Mouse (Mus musculus): ENCODE results near the gene Slc22a1. TPM values are rescaled to one million over a fixed set of nuclear protein-coding genes. Genes with fewer than 3 reads are reported as not detected.

Slc22a1 gene
- polyA plus RNA-seq, 1 experiment = 46.4 TPM

DNA sequence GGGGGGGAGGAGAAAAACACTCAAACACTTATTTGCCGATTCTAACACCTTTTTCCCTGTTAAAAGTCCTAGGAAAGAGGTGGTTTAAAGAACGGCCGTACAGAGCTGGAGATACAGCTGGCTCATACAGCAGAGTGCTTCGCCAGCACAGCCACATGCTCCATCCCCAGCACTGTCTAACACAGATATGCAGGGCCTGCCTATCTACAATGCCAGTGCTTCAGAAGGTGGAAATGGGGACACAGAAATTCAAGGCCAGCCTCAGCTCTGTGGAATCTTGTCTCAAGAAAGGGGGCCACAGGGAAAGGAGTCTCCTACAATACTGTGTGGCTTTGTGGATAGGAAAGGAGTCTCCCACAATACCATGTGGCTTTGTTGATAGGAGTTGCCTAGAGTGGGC, 41.8 kb upstream of the Slc22a1 start:
- WGBS = 87% methylated on average over 4 of the region's 4 CpGs
- H3K27ac ChIP-seq (ENCODE audit: insufficient read depth, low read depth, low read length) = no peak overlapping the region
- H3K36me3 ChIP-seq (ENCODE audit: control insufficient read depth, insufficient read depth, low read length) = no peaks in the 10 kb centered on the region; the same call in 1 of the 2 replicates
- no peak overlapping the region for H3K4me3 ChIP-seq (ENCODE audit: low read depth, low read length)
- TF ChIP-seq POLR2A (IDR thresholded peaks at IDR 0.05; ENCODE audit: low read depth, low read length) = no peak
- TF ChIP-seq CTCF (IDR thresholded peaks at IDR 0.05; ENCODE audit: extremely low read depth, insufficient read length, insufficient replicate concordance, low read depth, low read length) = no peak
- H3K27me3 ChIP-seq (ENCODE audit: control insufficient read depth, insufficient read depth, low read length) = no peaks in the 10 kb centered on the region
- H3K4me1 ChIP-seq (ENCODE audit: control insufficient read depth, insufficient read depth, insufficient read length, low read length) = peaks cover 8% of the 10 kb centered on the region; the same call in 1 of the 2 replicates

DNA sequence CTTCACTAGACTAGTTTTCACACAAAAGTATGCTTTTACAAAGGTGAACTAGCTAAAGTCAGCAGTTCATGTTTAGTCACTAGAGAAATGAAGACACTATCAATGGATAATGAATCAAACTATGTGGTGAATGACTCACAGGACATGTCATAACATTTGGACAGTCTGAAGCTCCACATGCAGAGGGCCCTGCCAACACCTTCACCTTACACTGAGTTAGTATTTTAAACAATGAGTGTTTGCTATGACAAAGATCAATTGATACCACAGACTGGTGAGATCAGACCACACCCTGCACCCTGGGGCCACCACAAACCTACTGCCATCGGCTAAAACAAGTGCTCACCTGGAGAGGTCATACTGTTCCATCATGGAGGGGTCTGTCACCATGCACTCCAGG, 39.4 kb upstream of the Slc22a1 start:
- Histone ChIP-seq H3K36me3 (ENCODE audit: control insufficient read depth, insufficient read depth, low read length) (peaks cover 1% of the 10 kb centered on the region; the same call in 1 of the 2 replicates), H3K4me1 (ENCODE audit: control insufficient read depth, insufficient read depth, insufficient read length, low read length) (peaks cover 3% of the 10 kb centered on the region; the same call in 1 of the 2 replicates), H3K4me3 (ENCODE audit: low read depth, low read length) (no peak overlapping the region), H3K27ac (ENCODE audit: insufficient read depth, low read depth, low read length) (no peak overlapping the region), H3K27me3 (ENCODE audit: control insufficient read depth, insufficient read depth, low read length) (no peaks in the 10 kb centered on the region)
- TF ChIP-seq CTCF (IDR thresholded peaks at IDR 0.05; ENCODE audit: extremely low read depth, insufficient read length, insufficient replicate concordance, low read depth, low read length) = no peak
- no peak for TF ChIP-seq POLR2A (IDR thresholded peaks at IDR 0.05; ENCODE audit: low read depth, low read length)
- 17% methylated on average over 1 of the region's 1 CpGs for WGBS

DNA sequence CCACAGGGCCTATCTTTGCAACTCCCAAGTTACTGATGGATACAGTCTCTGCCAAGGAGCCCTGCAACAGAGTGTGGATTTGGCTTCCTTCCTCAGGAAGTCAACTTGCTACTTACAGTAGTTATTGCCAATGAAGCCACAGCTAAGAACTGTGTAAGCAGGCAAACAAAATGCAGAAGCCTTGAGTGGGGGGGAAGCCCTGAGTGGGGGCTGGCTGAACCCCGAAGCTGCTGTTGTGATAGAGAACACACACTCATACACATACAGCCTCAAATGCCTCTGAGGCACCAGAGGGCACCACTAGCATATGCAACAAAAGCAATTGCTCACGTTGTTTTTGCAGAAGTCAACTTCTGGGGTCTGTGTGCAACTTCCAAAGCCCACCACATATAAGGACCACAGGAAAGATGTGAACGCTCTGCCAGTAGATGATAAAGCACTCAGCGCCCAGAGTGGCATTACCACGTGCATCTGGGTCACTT, 38.5 kb upstream of the Slc22a1 start:
- Histone ChIP-seq H3K4me3 (ENCODE audit: low read depth, low read length) (no peak overlapping the region), H3K36me3 (ENCODE audit: control insufficient read depth, insufficient read depth, low read length) (peaks cover 3% of the 10 kb centered on the region; the same call in 1 of the 2 replicates), H3K4me1 (ENCODE audit: control insufficient read depth, insufficient read depth, insufficient read length, low read length) (peaks cover 3% of the 10 kb centered on the region; the same call in 1 of the 2 replicates), H3K27me3 (ENCODE audit: control insufficient read depth, insufficient read depth, low read length) (no peaks in the 10 kb centered on the region), H3K27ac (ENCODE audit: insufficient read depth, low read depth, low read length) (no peak overlapping the region)
- 69% methylated on average over 5 of the region's 5 CpGs for WGBS
- TF ChIP-seq CTCF (IDR thresholded peaks at IDR 0.05; ENCODE audit: extremely low read depth, insufficient read length, insufficient replicate concordance, low read depth, low read length) (no peak), POLR2A (IDR thresholded peaks at IDR 0.05; ENCODE audit: low read depth, low read length) (no peak)

DNA sequence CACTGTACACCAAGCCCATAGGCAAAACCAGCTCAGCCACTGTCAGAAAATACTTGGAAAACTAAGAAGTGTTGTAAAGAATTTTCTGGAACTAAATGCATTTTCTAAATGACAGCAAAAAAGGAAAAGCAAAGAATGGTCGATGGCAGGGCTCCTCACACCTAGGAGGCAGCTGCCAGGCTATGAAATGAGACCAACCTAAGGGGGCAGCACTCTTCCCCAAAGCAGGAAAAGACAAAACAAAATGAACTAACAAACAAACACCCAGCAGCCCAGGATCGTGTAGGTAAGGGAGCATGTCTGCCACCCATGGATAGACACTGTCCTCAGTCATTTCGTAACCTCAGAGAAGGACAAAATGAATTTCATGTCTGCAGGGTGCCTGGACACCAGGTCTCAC, 37.4 kb upstream of the Slc22a1 start:
- Histone ChIP-seq H3K4me3 (ENCODE audit: low read depth, low read length) (no peak overlapping the region), H3K27me3 (ENCODE audit: control insufficient read depth, insufficient read depth, low read length) (no peaks in the 10 kb centered on the region), H3K36me3 (ENCODE audit: control insufficient read depth, insufficient read depth, low read length) (peaks cover 3% of the 10 kb centered on the region; the same call in 1 of the 2 replicates), H3K4me1 (ENCODE audit: control insufficient read depth, insufficient read depth, insufficient read length, low read length) (peaks cover 3% of the 10 kb centered on the region; the same call in 1 of the 2 replicates), H3K27ac (ENCODE audit: insufficient read depth, low read depth, low read length) (no peak overlapping the region)
- TF ChIP-seq POLR2A (IDR thresholded peaks at IDR 0.05; ENCODE audit: low read depth, low read length) (no peak), CTCF (IDR thresholded peaks at IDR 0.05; ENCODE audit: extremely low read depth, insufficient read length, insufficient replicate concordance, low read depth, low read length) (no peak)
- WGBS = 78% methylated on average over 3 of the region's 3 CpGs

DNA sequence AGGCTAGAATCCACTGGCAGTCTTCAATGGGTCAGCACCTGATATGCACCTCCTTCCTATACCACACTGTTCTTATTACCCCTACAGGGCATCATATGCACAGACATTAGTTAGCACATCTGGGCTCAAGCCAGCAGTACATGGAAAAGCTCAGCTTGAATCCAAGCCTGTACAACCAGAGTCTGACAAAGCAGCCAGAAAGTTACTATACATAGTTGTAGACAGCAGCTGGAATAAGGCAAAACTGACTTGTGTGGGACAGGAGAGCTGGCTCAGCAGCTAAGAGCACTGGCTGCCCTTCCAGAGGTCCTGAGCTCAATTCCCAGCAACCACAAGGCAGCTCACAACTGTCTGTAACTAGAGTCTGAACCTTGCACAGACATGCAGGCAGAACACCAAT, 36.6 kb upstream of the Slc22a1 start:
- TF ChIP-seq CTCF (IDR thresholded peaks at IDR 0.05; ENCODE audit: extremely low read depth, insufficient read length, insufficient replicate concordance, low read depth, low read length) = no peak
- no peak for TF ChIP-seq POLR2A (IDR thresholded peaks at IDR 0.05; ENCODE audit: low read depth, low read length)
- peaks cover 3% of the 10 kb centered on the region; the same call in 1 of the 2 replicates for H3K4me1 ChIP-seq (ENCODE audit: control insufficient read depth, insufficient read depth, insufficient read length, low read length)
- no peak overlapping the region for H3K4me3 ChIP-seq (ENCODE audit: low read depth, low read length)
- H3K27ac ChIP-seq (ENCODE audit: insufficient read depth, low read depth, low read length) = no peak overlapping the region
- peaks cover 3% of the 10 kb centered on the region; the same call in 1 of the 2 replicates for H3K36me3 ChIP-seq (ENCODE audit: control insufficient read depth, insufficient read depth, low read length)
- no peaks in the 10 kb centered on the region for H3K27me3 ChIP-seq (ENCODE audit: control insufficient read depth, insufficient read depth, low read length)

DNA sequence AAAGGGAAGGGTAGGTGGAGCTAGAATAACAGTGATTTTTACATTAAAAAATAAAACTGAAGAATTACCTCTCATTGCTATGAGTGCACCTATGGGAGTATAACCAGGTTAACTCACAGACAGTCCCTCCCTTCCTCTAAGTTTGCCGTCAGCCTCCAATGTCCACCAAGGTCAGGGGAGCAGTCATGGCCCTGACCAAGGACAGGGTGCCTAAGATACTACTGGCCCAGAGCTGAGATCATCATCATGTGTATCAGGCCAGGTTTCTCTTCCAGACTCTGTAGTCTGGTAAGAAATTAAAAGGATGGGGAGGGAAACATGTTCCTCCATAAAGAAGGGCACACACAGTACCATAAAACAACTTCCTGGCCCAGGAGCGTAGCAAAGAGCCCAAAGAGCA, 35.3 kb upstream of the Slc22a1 start:
- Histone ChIP-seq H3K36me3 (ENCODE audit: control insufficient read depth, insufficient read depth, low read length) (peaks cover 3% of the 10 kb centered on the region; the same call in 1 of the 2 replicates), H3K4me3 (ENCODE audit: low read depth, low read length) (no peak overlapping the region), H3K4me1 (ENCODE audit: control insufficient read depth, insufficient read depth, insufficient read length, low read length) (peaks cover 3% of the 10 kb centered on the region; the same call in 1 of the 2 replicates), H3K27ac (ENCODE audit: insufficient read depth, low read depth, low read length) (no peak overlapping the region), H3K27me3 (ENCODE audit: control insufficient read depth, insufficient read depth, low read length) (no peaks in the 10 kb centered on the region)
- 93% methylated on average over 2 of the region's 2 CpGs for WGBS
- no peak for TF ChIP-seq CTCF (IDR thresholded peaks at IDR 0.05; ENCODE audit: extremely low read depth, insufficient read length, insufficient replicate concordance, low read depth, low read length)
- TF ChIP-seq POLR2A (IDR thresholded peaks at IDR 0.05; ENCODE audit: low read depth, low read length) = no peak

DNA sequence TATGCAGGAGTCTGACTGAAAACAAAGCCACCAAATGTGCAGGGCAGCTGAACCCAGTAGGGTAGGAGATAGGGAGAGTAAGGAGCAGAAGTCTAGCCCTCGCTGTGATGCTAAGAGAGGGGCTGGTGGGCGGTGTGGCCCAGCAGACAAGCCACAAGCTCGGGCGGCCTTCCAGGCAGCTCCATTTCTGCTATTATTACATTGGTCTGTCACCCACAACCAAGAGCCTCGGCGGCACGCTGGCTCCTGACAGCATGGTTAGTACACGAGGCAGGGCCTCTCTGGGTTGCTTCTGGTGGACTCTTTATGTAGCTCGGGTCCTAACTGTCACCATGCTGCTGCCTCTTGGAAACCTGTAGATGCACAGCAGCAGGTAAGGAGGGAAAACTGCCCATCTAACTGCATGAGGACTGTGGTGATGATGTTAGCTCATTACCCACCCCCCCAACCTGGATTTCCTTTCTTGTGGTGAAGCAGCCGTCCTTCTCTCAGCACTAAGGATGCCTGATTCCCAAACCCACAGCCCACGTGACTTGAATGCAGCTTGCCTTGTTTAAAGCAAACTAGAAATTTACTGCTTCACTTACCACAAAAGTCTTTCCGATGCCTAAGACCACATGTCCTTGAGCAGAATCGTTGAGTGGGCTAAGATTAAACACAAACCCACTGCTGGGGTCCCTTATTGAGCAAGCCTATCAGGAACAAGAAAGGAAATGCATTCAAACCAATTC, 34.6 kb upstream of the Slc22a1 start:
- Histone ChIP-seq H3K27me3 (ENCODE audit: control insufficient read depth, insufficient read depth, low read length) (no peaks in the 10 kb centered on the region), H3K4me1 (ENCODE audit: control insufficient read depth, insufficient read depth, insufficient read length, low read length) (peaks cover 3% of the 10 kb centered on the region; the same call in 1 of the 2 replicates), H3K4me3 (ENCODE audit: low read depth, low read length) (no peak overlapping the region), H3K27ac (ENCODE audit: insufficient read depth, low read depth, low read length) (no peak overlapping the region), H3K36me3 (ENCODE audit: control insufficient read depth, insufficient read depth, low read length) (peaks cover 3% of the 10 kb centered on the region; the same call in 1 of the 2 replicates)
- 83% methylated on average over 13 of the region's 13 CpGs for WGBS
- no peak for TF ChIP-seq CTCF (IDR thresholded peaks at IDR 0.05; ENCODE audit: extremely low read depth, insufficient read length, insufficient replicate concordance, low read depth, low read length)
- no peak for TF ChIP-seq POLR2A (IDR thresholded peaks at IDR 0.05; ENCODE audit: low read depth, low read length)

Measured in small intestine, adult 2 months (tissue).